Mouse (Mus musculus): ENCODE measurements at regions not wholly inside any gene's neighbourhood (a gene's known extent, or its start where the extent isn't known, plus 50 kb on each side); places are given as distances from the start of the nearest gene placed in this dataset.

DNA sequence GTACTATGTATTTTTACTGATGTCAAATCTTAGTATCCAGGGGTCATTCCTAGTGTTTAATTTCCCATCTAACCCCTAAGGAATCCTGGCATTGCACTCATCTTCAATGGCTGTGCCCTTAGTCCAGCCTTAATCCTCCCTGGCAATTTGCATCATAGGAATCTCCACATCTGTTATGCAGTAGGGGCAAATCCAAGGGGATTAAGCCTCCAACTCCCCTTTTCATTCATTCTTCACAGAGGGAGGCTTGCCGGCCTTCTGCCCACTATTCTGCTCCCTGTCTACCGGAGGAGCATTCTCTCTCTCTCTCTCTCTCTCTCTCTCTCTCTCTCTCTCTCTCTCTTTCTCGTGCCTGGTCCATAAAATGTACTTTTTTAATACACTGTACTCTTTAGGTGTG, 338.0 kb upstream of the Vrk2 start:
- H3K9ac ChIP-seq (ENCODE audit: low read depth, low read length), result no peak overlapping the region
- no peaks in the 10 kb centered on the region for H3K4me1 ChIP-seq (replicated peaks; ENCODE audit: control insufficient read depth, insufficient read depth, low read length)
- no peaks in the 10 kb centered on the region for H3K36me3 ChIP-seq (ENCODE audit: control insufficient read depth, insufficient read depth)
- H3K4me3 ChIP-seq (ENCODE audit: low read depth, low read length), result no peak overlapping the region
- TF ChIP-seq CTCF (IDR thresholded peaks at IDR 0.05; ENCODE audit: low read depth), result no peak
- WGBS, result 46% methylated on average over 3 of the region's 3 CpGs
- no peak for ATAC-seq
- H3K27ac ChIP-seq (ENCODE audit: low read depth, low read length), result no peak overlapping the region
- no peaks in the 10 kb centered on the region for H3K27me3 ChIP-seq (replicated peaks; ENCODE audit: control insufficient read depth, insufficient read depth, low read length)
- no peaks in the 10 kb centered on the region for H3K9me3 ChIP-seq (ENCODE audit: control insufficient read depth)
- H3K4me2 ChIP-seq (replicated peaks; ENCODE audit: low read depth), result no peak overlapping the region

DNA sequence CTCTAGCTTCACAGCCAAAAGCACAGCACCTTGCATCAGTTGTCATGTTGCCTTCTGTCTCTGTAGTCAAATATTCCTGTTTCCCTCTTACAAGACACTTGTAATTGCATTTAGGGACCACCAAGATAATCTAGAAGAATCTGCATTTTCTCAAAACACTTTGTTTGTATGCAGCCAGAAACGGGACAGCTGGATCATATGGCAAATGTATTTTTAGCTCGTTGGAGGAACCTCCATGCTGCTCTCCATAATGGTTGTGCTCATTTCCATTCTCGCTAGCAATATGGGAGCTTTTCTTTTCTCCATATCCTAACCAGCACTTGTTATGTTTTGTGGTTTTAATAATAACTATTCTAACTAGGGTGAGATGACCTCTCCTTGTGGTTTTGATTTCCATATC, 313.3 kb upstream of the Vrk2 start:
- no peak overlapping the region for H3K4me3 ChIP-seq (ENCODE audit: low read depth, low read length)
- no peak for ATAC-seq
- 67% methylated on average over 3 of the region's 3 CpGs for WGBS
- no peak overlapping the region for H3K9ac ChIP-seq (ENCODE audit: low read depth, low read length)
- no peaks in the 10 kb centered on the region for H3K4me1 ChIP-seq (replicated peaks; ENCODE audit: control insufficient read depth, insufficient read depth, low read length)
- no peak overlapping the region for H3K4me2 ChIP-seq (replicated peaks; ENCODE audit: low read depth)
- no peaks in the 10 kb centered on the region for H3K36me3 ChIP-seq (ENCODE audit: control insufficient read depth, insufficient read depth)
- no peak overlapping the region for H3K27ac ChIP-seq (ENCODE audit: low read depth, low read length)
- H3K27me3 ChIP-seq (replicated peaks; ENCODE audit: control insufficient read depth, insufficient read depth, low read length), result no peaks in the 10 kb centered on the region
- TF ChIP-seq CTCF (IDR thresholded peaks at IDR 0.05; ENCODE audit: low read depth), result no peak
- no peaks in the 10 kb centered on the region for H3K9me3 ChIP-seq (ENCODE audit: control insufficient read depth)

DNA sequence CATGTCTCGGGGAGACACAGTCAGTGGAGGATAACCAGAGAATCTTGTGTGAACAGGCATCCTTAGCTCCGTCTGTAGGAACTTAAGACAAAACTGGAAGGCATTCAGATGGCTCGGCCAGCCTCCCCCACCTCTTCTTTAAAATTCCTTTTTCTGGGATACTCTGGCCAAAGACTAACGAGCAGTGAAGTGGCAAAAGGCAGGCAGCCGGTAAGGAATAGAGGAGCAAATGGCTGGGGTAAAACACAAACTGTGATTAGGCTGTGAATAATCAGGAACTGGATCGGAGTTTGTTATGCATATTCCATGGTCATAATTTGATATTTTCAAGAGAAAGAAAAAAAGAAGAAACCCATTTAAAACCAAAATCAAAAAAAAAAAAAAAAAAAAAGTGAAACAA, 287.8 kb upstream of the Vrk2 start:
- no peaks in the 10 kb centered on the region for H3K27me3 ChIP-seq (replicated peaks; ENCODE audit: control insufficient read depth, insufficient read depth, low read length)
- H3K36me3 ChIP-seq (ENCODE audit: control insufficient read depth, insufficient read depth), result no peaks in the 10 kb centered on the region
- WGBS, result 61% methylated on average over 6 of the region's 6 CpGs
- H3K4me1 ChIP-seq (replicated peaks; ENCODE audit: control insufficient read depth, insufficient read depth, low read length), result no peaks in the 10 kb centered on the region
- no peak overlapping the region for H3K27ac ChIP-seq (ENCODE audit: low read depth, low read length)
- H3K9me3 ChIP-seq (ENCODE audit: control insufficient read depth), result no peaks in the 10 kb centered on the region
- ATAC-seq, result no peak
- H3K4me3 ChIP-seq (ENCODE audit: low read depth, low read length), result no peak overlapping the region
- no peak overlapping the region for H3K9ac ChIP-seq (ENCODE audit: low read depth, low read length)
- no peak for TF ChIP-seq CTCF (IDR thresholded peaks at IDR 0.05; ENCODE audit: low read depth)
- no peak overlapping the region for H3K4me2 ChIP-seq (replicated peaks; ENCODE audit: low read depth)
